Mouse (Mus musculus): ENCODE measurements around the gene Olfr902.
A peak's percentile ranks its signal among the peaks of the same experiment; 100 is the strongest.
"Not testable (repeated sequence)": the region's sequence is repeated elsewhere in the genome, so short reads cannot be mapped to it uniquely, and the experiment has no call there.

The Olfr902 gene

DNA sequence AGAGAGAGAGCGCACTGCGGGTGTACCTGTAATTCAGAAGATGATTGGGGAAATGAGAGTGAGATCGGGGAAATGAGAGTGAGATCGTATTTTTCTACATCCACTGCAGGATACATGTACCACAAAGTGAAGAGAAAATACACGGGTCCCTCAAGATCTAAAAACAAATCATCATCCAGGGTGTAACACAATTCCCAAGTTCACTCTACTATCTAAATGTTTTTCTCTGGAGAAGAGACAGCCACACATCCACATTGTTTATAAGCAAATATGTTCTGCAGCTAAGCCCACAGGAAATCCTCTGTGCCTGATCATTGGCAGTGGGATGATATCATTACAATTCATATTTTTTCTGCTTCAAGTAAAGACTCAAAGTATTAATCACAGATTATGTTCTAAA, at the start of gene Olfr902:
Olfr902 (plus strand) TSS at position 301 of the 400 bp plus-strand sequence.
- DNase-seq (ENCODE audit: extremely low spot score, low spot score): no peak

DNA sequence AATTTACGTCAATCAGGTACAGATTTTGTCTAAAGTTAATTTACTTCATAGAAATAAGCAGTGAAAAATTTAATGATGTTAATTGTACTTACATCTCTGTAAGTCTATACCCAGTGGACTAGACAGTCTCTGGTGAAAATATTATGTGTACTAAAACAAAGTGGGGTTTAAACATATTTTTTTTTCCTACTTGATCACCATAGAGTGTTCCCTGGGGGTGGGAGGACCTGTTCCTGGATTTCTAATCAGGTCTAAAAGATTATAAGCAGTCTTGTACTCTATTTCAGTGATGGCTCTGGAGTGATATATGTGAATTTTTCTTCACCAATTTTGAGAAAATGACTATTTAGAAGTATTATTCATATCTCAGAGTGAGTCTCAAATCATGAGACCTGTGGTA, 46.1 kb upstream of the Olfr902 start, which contains the start of gene Olfr147:
Olfr147 (plus strand) TSS at position 301 of the 400 bp plus-strand sequence.
- DNase-seq (ENCODE audit: extremely low spot score, low spot score): no peak

DNA sequence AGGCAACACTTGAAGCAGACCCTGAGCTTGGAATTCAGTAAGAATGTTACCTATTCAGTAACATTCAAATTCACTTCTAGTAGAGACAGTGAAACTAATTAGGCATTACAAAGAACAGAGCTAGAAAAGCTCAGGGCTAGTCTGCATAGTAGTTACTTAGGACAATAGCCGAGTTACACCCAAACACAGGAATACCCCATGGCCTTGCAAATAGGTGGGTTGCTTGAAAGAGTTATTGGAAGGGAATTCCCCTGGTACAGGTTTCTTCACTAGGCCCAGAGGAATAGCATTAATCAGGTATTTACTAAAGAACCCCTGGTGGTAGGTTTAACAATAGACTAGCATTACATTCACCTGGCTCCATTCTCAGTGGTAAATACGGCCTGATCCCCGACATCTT, 40.0 kb upstream of the Olfr902 start:
- not testable (repeated sequence) for DNase-seq (ENCODE audit: extremely low spot score, low spot score)

DNA sequence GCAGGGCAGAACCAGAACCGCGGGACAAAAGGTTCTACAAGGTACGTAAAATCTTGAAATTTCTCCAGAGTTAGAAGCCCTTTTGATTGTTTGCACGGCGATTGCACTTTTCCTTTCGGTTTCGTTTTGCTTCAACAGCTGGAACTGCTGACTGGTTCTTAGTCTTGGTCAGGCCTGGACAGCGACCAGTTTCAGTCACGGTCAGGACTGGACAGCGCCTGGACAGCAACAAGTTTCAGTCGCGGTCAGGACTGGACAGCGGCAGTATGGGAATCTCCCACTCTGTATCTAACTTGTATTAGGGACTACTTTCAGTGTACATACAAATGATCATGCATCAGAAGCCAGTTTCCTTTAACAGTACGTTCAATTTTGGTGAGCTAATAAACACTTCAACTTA, 34.0 kb upstream of the Olfr902 start:
- DNase-seq (ENCODE audit: extremely low spot score, low spot score): peak; percentile 19

DNA sequence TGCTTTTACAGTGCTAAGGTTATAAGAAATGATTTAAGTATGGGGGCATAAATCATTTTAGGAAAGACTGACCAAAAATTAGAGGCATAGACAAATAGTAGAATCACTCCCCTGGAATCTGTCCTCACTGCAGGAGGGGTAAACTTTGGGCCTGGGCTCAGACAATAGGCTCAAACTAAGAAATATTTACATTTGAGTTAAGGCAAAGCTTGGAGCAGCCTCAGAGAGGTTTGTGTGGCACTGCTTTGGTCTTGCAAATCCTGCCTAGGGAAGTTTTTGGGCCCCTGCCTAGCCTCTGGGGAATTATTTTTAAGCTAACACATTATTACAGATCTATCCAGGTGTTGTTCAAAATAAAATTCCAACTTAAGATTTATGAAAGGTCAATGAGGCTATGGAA, 23.7 kb upstream of the Olfr902 start:
- DNase-seq (ENCODE audit: extremely low spot score, low spot score): no peak

DNA sequence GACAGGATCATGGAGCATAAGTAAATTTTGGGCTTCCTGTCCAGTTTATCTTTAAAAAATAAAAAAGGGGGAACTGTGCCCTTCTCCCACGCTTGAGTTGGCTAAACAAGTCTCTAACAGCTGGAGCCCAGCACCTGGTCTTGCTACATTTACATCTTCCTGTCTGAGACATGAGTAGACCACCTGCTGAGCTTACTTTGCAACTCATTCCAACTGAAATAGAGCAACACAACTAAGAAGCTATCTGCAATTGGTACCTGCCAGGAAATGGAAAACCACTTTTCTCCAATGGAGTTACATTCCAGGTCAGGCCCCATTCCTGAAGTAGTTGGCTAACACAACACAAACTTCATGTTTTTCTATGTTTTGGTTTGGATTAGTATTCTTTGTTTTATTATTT, 20.4 kb upstream of the Olfr902 start:
- DNase-seq (ENCODE audit: extremely low spot score, low spot score): no peak

DNA sequence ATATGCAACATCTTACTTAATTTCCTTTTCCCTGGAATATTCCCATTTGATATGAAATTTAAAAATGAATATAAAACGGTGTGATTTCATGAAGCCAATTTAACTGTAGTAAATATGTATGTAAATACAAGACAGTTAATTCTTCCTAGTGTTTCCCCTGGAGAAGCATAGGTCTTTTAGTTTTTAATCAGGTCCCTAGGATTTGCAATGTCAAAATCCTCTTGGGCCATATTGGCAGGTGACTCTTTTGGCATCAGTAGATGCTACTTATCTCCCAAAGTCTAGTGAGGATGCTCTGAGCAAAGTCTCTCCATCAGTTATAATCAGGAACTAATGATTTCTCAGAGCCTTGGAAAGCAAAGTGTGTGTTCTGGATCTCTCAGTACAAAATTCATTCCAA, 18.3 kb upstream of the Olfr902 start, which contains the start of gene Olfr901:
Olfr901 (plus strand) TSS at position 301 of the 400 bp plus-strand sequence.
- DNase-seq (ENCODE audit: extremely low spot score, low spot score): no peak

DNA sequence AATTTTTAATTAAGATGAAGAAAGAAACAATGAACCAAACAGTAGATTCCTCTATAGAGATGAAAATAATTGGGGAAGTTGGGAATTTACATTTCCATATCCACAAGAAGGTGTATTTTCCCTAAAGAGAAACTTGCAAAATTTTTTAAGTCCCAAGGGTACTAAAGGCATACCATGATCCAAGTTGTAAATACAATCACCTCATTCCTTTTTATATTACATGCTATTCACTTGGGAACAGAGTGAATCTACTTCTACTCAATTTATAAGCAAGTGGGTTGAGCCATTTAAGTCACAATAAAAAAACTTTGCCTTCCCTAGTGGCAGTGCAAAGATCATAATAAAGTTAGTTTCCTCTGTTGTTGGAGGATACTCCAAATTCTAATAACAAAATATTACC, 15.4 kb downstream of the Olfr902 start, which contains the start of gene Olfr904:
Olfr904 (plus strand) TSS at position 301 of the 400 bp plus-strand sequence.
- no peak for DNase-seq (ENCODE audit: extremely low spot score, low spot score)

DNA sequence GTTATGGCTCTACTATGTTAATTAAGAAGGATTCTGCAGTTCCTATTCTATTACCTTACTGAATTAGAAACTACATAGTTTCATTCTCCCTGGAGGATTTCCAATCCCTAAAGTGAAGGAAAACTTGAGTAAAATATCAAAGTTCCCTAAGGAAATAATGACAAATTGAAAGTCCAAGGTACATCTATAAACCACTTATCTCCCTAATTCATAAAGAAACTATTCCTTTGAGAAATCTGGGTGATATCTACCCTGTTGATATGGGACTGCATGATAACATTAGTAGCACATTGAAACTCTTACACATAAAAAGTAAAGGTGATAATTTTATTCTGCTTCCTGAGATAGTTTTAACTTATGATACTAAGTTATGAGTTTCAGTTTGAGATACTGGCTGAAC, 23.4 kb downstream of the Olfr902 start, which contains the start of gene Olfr905:
Olfr905 (plus strand) TSS at position 301 of the 400 bp plus-strand sequence.
- no peak for DNase-seq (ENCODE audit: extremely low spot score, low spot score)

DNA sequence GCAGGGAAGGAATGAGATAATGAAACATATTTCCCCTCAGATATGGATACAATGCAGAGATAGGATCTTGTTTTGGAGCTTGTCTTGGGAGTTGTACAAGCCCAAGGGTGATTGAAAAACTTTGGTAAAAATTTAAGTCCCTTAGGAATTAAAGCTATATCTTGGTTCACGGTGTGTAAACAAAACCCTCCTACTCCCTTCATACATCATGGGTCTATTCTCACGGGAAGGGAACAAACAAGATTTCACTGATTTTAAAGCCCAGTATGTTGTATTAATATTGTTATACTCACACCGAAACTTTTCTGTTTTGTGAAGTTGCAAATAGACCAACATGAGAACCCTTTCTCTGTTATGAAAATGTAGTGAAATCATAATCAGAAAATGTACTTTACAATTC, 39.3 kb downstream of the Olfr902 start, which contains the start of gene Olfr906:
Olfr906 (plus strand) TSS at position 301 of the 400 bp plus-strand sequence.
- no peak for DNase-seq (ENCODE audit: extremely low spot score, low spot score)

DNA sequence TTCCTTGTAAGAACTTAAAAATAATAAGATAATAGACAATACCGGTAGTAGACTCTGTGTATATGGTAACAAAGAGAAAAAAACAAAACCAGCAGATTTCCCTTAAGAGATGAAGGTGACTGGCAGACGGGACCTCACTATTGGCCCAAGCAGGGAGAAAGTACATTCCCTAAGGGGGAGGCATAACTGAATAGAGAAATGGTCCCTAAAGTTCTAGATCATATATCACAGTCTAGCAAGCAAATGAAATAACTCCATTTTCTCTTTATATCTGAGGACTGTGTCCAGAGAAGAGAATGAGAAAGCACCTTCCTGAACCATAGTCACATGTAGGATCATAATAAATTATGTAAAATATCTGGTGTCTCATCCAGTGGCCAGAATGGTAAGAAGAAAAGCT, 48.0 kb downstream of the Olfr902 start, which contains the start of gene Olfr907:
Olfr907 (plus strand) TSS at position 301 of the 400 bp plus-strand sequence.
- no peak for DNase-seq (ENCODE audit: extremely low spot score, low spot score)
